Mouse (Mus musculus): ENCODE data around the gene Tssk3. TPM values are rescaled to one million over a fixed set of nuclear protein-coding genes. Genes with fewer than 3 reads are reported as not detected.
"Not testable (repeated sequence)": the region's sequence is repeated elsewhere in the genome, so short reads cannot be mapped to it uniquely, and the experiment has no call there.

The Tssk3 gene
- total RNA-seq (2012; rRNA removed): 0.16 TPM in 1 of 2 replicates, not detected in the other

DNA sequence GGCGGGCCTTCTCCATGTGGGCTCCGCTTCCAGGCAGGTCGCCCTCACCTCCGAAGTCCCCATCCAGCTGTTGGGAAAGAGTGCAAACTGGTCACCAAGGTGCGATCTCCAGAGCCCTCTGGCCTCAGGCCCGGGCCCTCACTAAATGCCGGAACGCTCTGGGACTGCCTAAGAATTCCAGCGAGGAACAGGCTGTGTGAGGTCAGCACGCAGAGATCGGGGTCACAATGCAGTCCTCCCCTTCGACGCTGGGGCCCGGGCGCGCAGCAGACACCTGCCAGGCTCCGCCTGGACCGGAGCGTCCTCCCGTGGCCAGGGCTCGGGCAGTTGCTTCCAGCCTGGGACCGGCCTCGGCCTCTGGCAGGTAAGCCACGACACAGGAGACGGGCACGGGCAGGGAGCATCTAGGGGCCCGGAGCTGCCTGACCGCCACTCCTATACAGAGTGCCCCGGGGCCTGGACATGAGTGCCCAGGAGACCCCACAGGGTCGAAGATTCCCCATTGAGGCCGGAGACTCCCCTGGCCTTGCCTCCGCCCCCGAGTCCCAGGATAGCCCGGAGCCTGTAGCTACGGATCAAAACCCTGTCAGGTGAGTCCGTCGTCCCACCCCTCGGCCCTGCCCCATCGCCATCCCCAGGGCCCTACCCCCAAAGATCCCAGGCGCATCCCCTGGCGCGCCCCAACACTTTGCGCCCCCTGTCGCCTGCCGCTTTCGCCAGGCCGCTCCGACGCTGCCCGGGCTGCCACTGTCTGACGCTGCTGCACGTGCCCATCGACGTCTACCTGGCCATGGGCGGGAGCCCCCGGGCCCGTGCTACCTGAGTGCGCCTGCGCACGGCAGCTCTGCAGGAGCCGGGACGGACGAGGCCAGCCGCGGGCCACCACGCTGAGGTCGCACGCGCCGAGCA, at the start of gene Tssk3, which contains the start of gene Fam229a:
Gene Tssk3 (minus strand): TSS at position 51 of the 909 bp plus-strand sequence.
Gene Fam229a (plus strand): TSS at position 219 of the 909 bp plus-strand sequence.
- TF ChIP-seq HCFC1 (IDR thresholded peaks at IDR 0.05; ENCODE audit: borderline replicate concordance, insufficient read depth, low read length) (0 out of 2 replicates have a peak, but pooled peaks have one; percentile 5), ZNF384 (IDR thresholded peaks at IDR 0.05; ENCODE audit: low read depth, low read length) (no peak)
- Histone ChIP-seq H3K4me1 (ENCODE audit: control insufficient read depth in 2 of 2, insufficient read depth in 2 of 2, low read length in 2 of 2, poor library complexity in 1 of 2) (peaks cover 2 to 7% of the 10 kb centered on the region in 2 experiments; a peak in 3 of 4 replicates), H3K9ac (ENCODE audit: insufficient read depth, low read depth, low read length, poor library complexity, severe bottlenecking) (peak within 1 kb of the TSS; percentile 2), H3K9me3 (ENCODE audit: control insufficient read depth, insufficient read depth, low read depth, low read length) (no peaks in the 10 kb centered on the region), H3K36me3 (ENCODE audit: control insufficient read depth, insufficient read depth, low read length, poor library complexity, severe bottlenecking) (peaks cover 11% of the 10 kb centered on the region), H3K27ac (ENCODE audit: insufficient read depth, low read depth, low read length, poor library complexity, severe bottlenecking) (no peak within 1 kb of the TSS), H3K4me3 (ENCODE audit: insufficient read depth in 1 of 2, low read depth in 1 of 2, low read length in 2 of 2, poor library complexity in 1 of 2, severe bottlenecking in 1 of 2) (peak within 1 kb of the TSS; percentile 37 to 50)
- in situ Hi-C loops (cut with MboI; ENCODE audit: low sequenced_read_pairs in 2 of 2, unreplicated experiment in 2 of 2): no loop called here
- no peak for DNase-seq (ENCODE audit: low read depth, low spot score)

DNA sequence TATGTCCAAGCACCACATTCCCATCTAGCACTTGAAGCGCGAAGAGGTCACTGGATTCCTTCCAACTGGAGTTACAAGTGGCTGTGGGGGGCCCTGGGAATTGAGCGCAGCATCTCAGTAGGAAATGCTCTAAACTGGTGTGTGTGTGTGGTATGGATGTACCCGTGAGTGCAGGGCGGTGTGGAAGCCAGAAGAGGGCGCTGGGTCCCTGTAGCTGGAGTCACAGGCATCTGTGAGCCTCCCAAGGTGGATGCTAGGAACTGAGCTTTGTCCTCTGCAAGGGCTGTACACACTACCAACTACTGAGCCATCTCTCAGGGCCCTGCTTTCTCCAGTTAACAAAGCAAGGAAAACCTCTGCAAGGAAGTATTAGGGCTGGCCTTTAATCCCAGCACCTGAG, 49.2 kb upstream of the Tssk3 start:
- peak overlapping the region; percentile 34; the same call in 1 of the 2 replicates for H3K9ac ChIP-seq (ENCODE audit: insufficient read depth, low read depth, low read length, poor library complexity, severe bottlenecking)
- H3K4me3 ChIP-seq (ENCODE audit: insufficient read depth in 1 of 2, low read depth in 1 of 2, low read length in 2 of 2, poor library complexity in 1 of 2, severe bottlenecking in 1 of 2): peak overlapping the region in 1 of 2 experiments; percentile 26; a peak in 1 of 4 replicates
- H3K36me3 ChIP-seq (ENCODE audit: control insufficient read depth, insufficient read depth, low read length, poor library complexity, severe bottlenecking): peaks cover 18% of the 10 kb centered on the region; the same call in 1 of the 2 replicates
- peaks cover 4% of the 10 kb centered on the region in 2 experiments; a peak in 2 of 4 replicates for H3K4me1 ChIP-seq (ENCODE audit: control insufficient read depth in 2 of 2, insufficient read depth in 2 of 2, low read length in 2 of 2, poor library complexity in 1 of 2)
- in situ Hi-C loops (cut with MboI; ENCODE audit: low sequenced_read_pairs in 2 of 2, unreplicated experiment in 2 of 2): no loop called here
- peak; percentile 31; the same call in 1 of the 2 replicates for TF ChIP-seq ZC3H11A (IDR thresholded peaks at IDR 0.05; ENCODE audit: borderline replicate concordance, low read depth, low read length)
- TF ChIP-seq HCFC1 (IDR thresholded peaks at IDR 0.05; ENCODE audit: borderline replicate concordance, insufficient read depth, low read length): no peak
- H3K9me3 ChIP-seq (ENCODE audit: control insufficient read depth, insufficient read depth, low read depth, low read length): no peaks in the 10 kb centered on the region
- DNase-seq (ENCODE audit: low read depth, low spot score): peak; percentile 65
- H3K27ac ChIP-seq (ENCODE audit: insufficient read depth, low read depth, low read length, poor library complexity, severe bottlenecking): no peak overlapping the region

DNA sequence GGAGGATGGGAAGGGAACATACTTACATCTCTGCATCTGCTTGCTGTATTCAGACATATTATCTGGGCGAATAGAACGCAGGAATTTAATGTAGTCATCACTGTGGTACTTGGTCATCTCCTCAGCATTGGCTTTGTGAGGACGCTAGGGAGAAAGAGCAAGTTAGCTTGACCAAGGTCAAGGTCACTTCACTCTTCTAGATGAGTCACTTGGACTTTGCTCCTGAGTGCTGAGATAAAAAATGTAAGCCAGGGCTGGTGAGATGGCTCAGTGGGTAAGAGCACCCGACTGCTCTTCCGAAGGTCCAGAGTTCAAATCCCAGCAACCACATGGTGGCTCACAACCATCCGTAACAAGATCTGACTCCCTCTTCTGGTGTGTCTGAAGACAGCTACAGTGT, 38.1 kb upstream of the Tssk3 start:
- H3K27ac ChIP-seq (ENCODE audit: insufficient read depth, low read depth, low read length, poor library complexity, severe bottlenecking); H3K9ac ChIP-seq (ENCODE audit: insufficient read depth, low read depth, low read length, poor library complexity, severe bottlenecking); H3K4me3 ChIP-seq (ENCODE audit: insufficient read depth in 1 of 2, low read depth in 1 of 2, low read length in 2 of 2, poor library complexity in 1 of 2, severe bottlenecking in 1 of 2); in situ Hi-C loops (cut with MboI; ENCODE audit: low sequenced_read_pairs in 2 of 2, unreplicated experiment in 2 of 2); H3K9me3 ChIP-seq (ENCODE audit: control insufficient read depth, insufficient read depth, low read depth, low read length); DNase-seq (ENCODE audit: low read depth, low spot score); H3K4me1 ChIP-seq (ENCODE audit: control insufficient read depth in 2 of 2, insufficient read depth in 2 of 2, low read length in 2 of 2, poor library complexity in 1 of 2): not testable (repeated sequence)
- H3K36me3 ChIP-seq (ENCODE audit: control insufficient read depth, insufficient read depth, low read length, poor library complexity, severe bottlenecking): peaks cover 26% of the 10 kb centered on the region

DNA sequence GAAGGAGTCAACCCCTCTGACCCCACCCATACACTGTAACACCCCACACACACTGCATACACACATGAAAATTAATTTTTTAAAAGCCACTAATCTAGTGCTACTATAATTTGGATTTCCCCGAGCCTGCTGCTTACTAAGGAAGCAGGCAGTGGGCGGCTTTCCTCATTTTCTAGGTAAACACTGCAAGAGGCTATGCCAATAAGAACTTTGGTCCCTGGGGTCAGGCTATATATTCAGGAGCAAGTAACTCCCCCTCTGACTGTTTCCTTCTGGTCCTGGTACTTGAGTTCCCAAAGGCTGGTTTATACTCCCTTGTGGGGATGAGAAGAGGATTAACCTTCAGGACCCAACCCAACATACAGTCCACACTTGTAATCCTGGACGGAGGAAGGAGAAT, 35.1 kb upstream of the Tssk3 start:
- in situ Hi-C loops (cut with MboI; ENCODE audit: low sequenced_read_pairs in 2 of 2, unreplicated experiment in 2 of 2): no loop called here
- Histone ChIP-seq H3K4me3 (ENCODE audit: insufficient read depth in 1 of 2, low read depth in 1 of 2, low read length in 2 of 2, poor library complexity in 1 of 2, severe bottlenecking in 1 of 2) (no peak overlapping the region), H3K4me1 (ENCODE audit: control insufficient read depth in 2 of 2, insufficient read depth in 2 of 2, low read length in 2 of 2, poor library complexity in 1 of 2) (no peaks in the 10 kb centered on the region), H3K9ac (ENCODE audit: insufficient read depth, low read depth, low read length, poor library complexity, severe bottlenecking) (no peak overlapping the region), H3K36me3 (ENCODE audit: control insufficient read depth, insufficient read depth, low read length, poor library complexity, severe bottlenecking) (peaks cover 39% of the 10 kb centered on the region), H3K27ac (ENCODE audit: insufficient read depth, low read depth, low read length, poor library complexity, severe bottlenecking) (no peak overlapping the region), H3K9me3 (ENCODE audit: control insufficient read depth, insufficient read depth, low read depth, low read length) (no peaks in the 10 kb centered on the region)
- TF ChIP-seq CHD2 (IDR thresholded peaks at IDR 0.05; ENCODE audit: low read depth, low read length) (no peak), HCFC1 (IDR thresholded peaks at IDR 0.05; ENCODE audit: borderline replicate concordance, insufficient read depth, low read length) (no peak), ZNF384 (IDR thresholded peaks at IDR 0.05; ENCODE audit: low read depth, low read length) (no peak), ZC3H11A (IDR thresholded peaks at IDR 0.05; ENCODE audit: borderline replicate concordance, low read depth, low read length) (no peak), MAFK (IDR thresholded peaks at IDR 0.05; ENCODE audit: insufficient read depth, low read depth, low read length) (no peak)
- no peak for DNase-seq (ENCODE audit: low read depth, low spot score)

DNA sequence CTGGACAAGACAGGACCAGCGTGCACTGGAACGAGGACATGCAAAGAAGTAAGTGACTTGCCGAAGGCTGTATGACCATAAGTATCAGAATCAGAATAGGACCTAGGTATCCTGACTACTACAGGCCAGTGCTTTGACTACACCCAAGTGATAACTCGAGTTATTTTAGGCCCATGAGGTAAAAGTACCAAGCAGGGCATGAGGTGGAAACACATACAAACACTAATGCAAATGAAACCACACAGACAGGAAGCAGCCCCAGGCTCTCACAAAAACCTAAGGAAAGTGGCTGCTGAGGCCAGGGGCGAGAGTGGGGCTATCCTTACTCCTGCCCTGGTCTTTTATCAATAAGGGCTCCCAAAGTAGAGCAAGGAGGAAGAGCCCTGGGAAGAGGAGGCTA, 34.5 kb upstream of the Tssk3 start:
- no peak overlapping the region for H3K9ac ChIP-seq (ENCODE audit: insufficient read depth, low read depth, low read length, poor library complexity, severe bottlenecking)
- in situ Hi-C loops (cut with MboI; ENCODE audit: low sequenced_read_pairs in 2 of 2, unreplicated experiment in 2 of 2): no loop called here
- no peaks in the 10 kb centered on the region for H3K9me3 ChIP-seq (ENCODE audit: control insufficient read depth, insufficient read depth, low read depth, low read length)
- no peaks in the 10 kb centered on the region for H3K4me1 ChIP-seq (ENCODE audit: control insufficient read depth in 2 of 2, insufficient read depth in 2 of 2, low read length in 2 of 2, poor library complexity in 1 of 2)
- TF ChIP-seq MAFK (IDR thresholded peaks at IDR 0.05; ENCODE audit: insufficient read depth, low read depth, low read length): no peak
- no peak for TF ChIP-seq HCFC1 (IDR thresholded peaks at IDR 0.05; ENCODE audit: borderline replicate concordance, insufficient read depth, low read length)
- H3K27ac ChIP-seq (ENCODE audit: insufficient read depth, low read depth, low read length, poor library complexity, severe bottlenecking): no peak overlapping the region
- no peak overlapping the region for H3K4me3 ChIP-seq (ENCODE audit: insufficient read depth in 1 of 2, low read depth in 1 of 2, low read length in 2 of 2, poor library complexity in 1 of 2, severe bottlenecking in 1 of 2)
- H3K36me3 ChIP-seq (ENCODE audit: control insufficient read depth, insufficient read depth, low read length, poor library complexity, severe bottlenecking): peaks cover 40% of the 10 kb centered on the region
- no peak for DNase-seq (ENCODE audit: low read depth, low spot score)
